Mouse (Mus musculus): ENCODE measurements around the gene Ch25h. TPM values are rescaled to one million over a fixed set of nuclear protein-coding genes. Genes with fewer than 3 reads are reported as not detected.

Gene Ch25h
- polyA plus RNA-seq, 1 experiment from 2014 or later, result 0.07 TPM

GRCm38 (mm10) chr19:34435197-34435611 is 39.8 kb downstream of the Ch25h start:
- Histone ChIP-seq H3K4me3 (ENCODE audit: low read depth, low read length) (no peak overlapping the region), H3K27ac (ENCODE audit: low read depth) (no peak overlapping the region), H3K4me1 (ENCODE audit: insufficient read depth) (no peaks in the 10 kb centered on the region), H3K4me2 (ENCODE audit: low read depth, low read length) (no peak overlapping the region), H3K9ac (replicated peaks) (no peak overlapping the region), H3K9me3 (ENCODE audit: low read length) (no peaks in the 10 kb centered on the region), H3K27me3 (ENCODE audit: insufficient read depth, low read length) (no peaks in the 10 kb centered on the region), H3K36me3 (replicated peaks; ENCODE audit: insufficient read depth, low read length) (no peaks in the 10 kb centered on the region)
- WGBS (ENCODE audit: insufficient replicate concordance), result 67% methylated on average over 5 of the region's 5 CpGs
- ATAC-seq (no peak), DNase-seq (no peak)
- no peak for TF ChIP-seq EP300 (IDR thresholded peaks at IDR 0.05; ENCODE audit: low read depth)

GRCm38 (mm10) chr19:34431314-34431713 is 43.6 kb downstream of the Ch25h start:
- no peaks in the 10 kb centered on the region for H3K9me3 ChIP-seq (ENCODE audit: low read length)
- H3K36me3 ChIP-seq (replicated peaks; ENCODE audit: insufficient read depth, low read length), result no peaks in the 10 kb centered on the region
- DNase-seq (no peak), ATAC-seq (no peak)
- H3K9ac ChIP-seq (replicated peaks), result no peak overlapping the region
- H3K4me2 ChIP-seq (ENCODE audit: low read depth, low read length), result no peak overlapping the region
- H3K27me3 ChIP-seq (ENCODE audit: insufficient read depth, low read length), result no peaks in the 10 kb centered on the region
- WGBS (ENCODE audit: insufficient replicate concordance), result 68% methylated on average over 3 of the region's 3 CpGs
- TF ChIP-seq CTCF (IDR thresholded peaks at IDR 0.05; ENCODE audit: low read depth), result no peak
- no peaks in the 10 kb centered on the region for H3K4me1 ChIP-seq (ENCODE audit: insufficient read depth)
- no peak overlapping the region for H3K27ac ChIP-seq (ENCODE audit: low read depth)
- H3K4me3 ChIP-seq (ENCODE audit: low read depth, low read length), result no peak overlapping the region

- Histone ChIP-seq H3K36me3 (replicated peaks; ENCODE audit: insufficient read depth, low read length) (no peaks in the 10 kb centered on the region), H3K27ac (ENCODE audit: low read depth) (no peak overlapping the region), H3K4me1 (ENCODE audit: insufficient read depth) (no peaks in the 10 kb centered on the region), H3K4me2 (ENCODE audit: low read depth, low read length) (no peak overlapping the region), H3K4me3 (ENCODE audit: low read depth, low read length) (no peak overlapping the region), H3K9ac (replicated peaks) (no peak overlapping the region), H3K9me3 (ENCODE audit: low read length) (no peaks in the 10 kb centered on the region), H3K27me3 (ENCODE audit: insufficient read depth, low read length) (no peaks in the 10 kb centered on the region)
- TF ChIP-seq EP300 (IDR thresholded peaks at IDR 0.05; ENCODE audit: low read depth), result no peak
- no peak for TF ChIP-seq CTCF (IDR thresholded peaks at IDR 0.05; ENCODE audit: low read depth)
- no peak for DNase-seq
- WGBS (ENCODE audit: insufficient replicate concordance), result 79% methylated on average over 4 of the region's 4 CpGs
- no peak for ATAC-seq
Observed at GRCm38 (mm10) chr19:34423783-34424335, 51.1 kb downstream of the Ch25h start.

Other genes starting within 250 kb of the Ch25h start
- gene Acta2, start 219.6 kb downstream of the Ch25h start, polyA plus RNA-seq (2015; fragmentation: Nextera tagmentation; extraction: Ambion mirVana), result 7.3 and 7.7 TPM in 2 replicates
- gene Fas, start 184.5 kb downstream of the Ch25h start, polyA plus RNA-seq (2015; fragmentation: Nextera tagmentation; extraction: Ambion mirVana), result 37.1 and 41.9 TPM in 2 replicates
- gene Lipa, start 52.3 kb upstream of the Ch25h start, polyA plus RNA-seq (2015; fragmentation: Nextera tagmentation; extraction: Ambion mirVana), result 139 and 144 TPM in 2 replicates
- 3.5 and 3.7 TPM in 2 replicates for gene Ifit2, start 75.5 kb upstream of the Ch25h start, polyA plus RNA-seq (2015; fragmentation: Nextera tagmentation; extraction: Ambion mirVana)
- gene Ifit3, start 108.4 kb upstream of the Ch25h start, polyA plus RNA-seq (2015; fragmentation: Nextera tagmentation; extraction: Ambion mirVana), result 10.1 and 11.7 TPM in 2 replicates
- 0.75 TPM in 2 replicates for gene Ifit1bl1, start 126.8 kb upstream of the Ch25h start, polyA plus RNA-seq (2015; fragmentation: Nextera tagmentation; extraction: Ambion mirVana)
- gene Ifit3b, start 132.8 kb upstream of the Ch25h start, polyA plus RNA-seq (2015; fragmentation: Nextera tagmentation; extraction: Ambion mirVana), result 2.2 and 2.7 TPM in 2 replicates
- 0.12 and 0.15 TPM in 2 replicates for gene Ifit1bl2, start 165.6 kb upstream of the Ch25h start, polyA plus RNA-seq (2015; fragmentation: Nextera tagmentation; extraction: Ambion mirVana)
- 6.6 and 8.4 TPM in 2 replicates for gene Ifit1, start 165.7 kb upstream of the Ch25h start, polyA plus RNA-seq (2015; fragmentation: Nextera tagmentation; extraction: Ambion mirVana)

Measured in liver, postnatal 0 days (tissue).